Comparison of ENCODE assay signal across 25 mouse cellular contexts in genomic region chr10:65912518-65912917, GRCm38 (mm10).
"Had no signal": no experiment of that assay in that cellular context is flagged by ENCODE, and none has a peak within 500 bp of the region (broad histone marks: within the 10 kb centered on the region; RNA-seq: fewer than 3 reads in every experiment).

No protein-coding gene starts in this region.

- H3K27ac ChIP-seq: heart, embryonic 10.5 days; hindbrain, embryonic 10.5 days; hindbrain, embryonic 12.5 days; hindbrain, embryonic 14.5 days; intestine, embryonic 15.5 days; layer of hippocampus, adult 2 months; left cerebral cortex, adult 2 months; limb, embryonic 13.5 days; limb, embryonic 15.5 days; liver, embryonic 12.5 days; liver, embryonic 14.5 days had no signal

- H3K27me3 ChIP-seq: heart, embryonic 12.5 days; hindbrain, embryonic 12.5 days; intestine, embryonic 15.5 days; limb, embryonic 13.5 days; limb, embryonic 15.5 days; liver, embryonic 12.5 days had no signal

- H3K4me1 ChIP-seq: heart, embryonic 10.5 days; heart, embryonic 12.5 days; hindbrain, embryonic 10.5 days; hindbrain, embryonic 12.5 days; intestine, embryonic 15.5 days; limb, embryonic 13.5 days; limb, embryonic 15.5 days; liver, embryonic 12.5 days had no signal

- ATAC-seq: hindbrain, embryonic 16.5 days; inflammation-experienced regulatory T-cells, adult 6 months; intestine, embryonic 15.5 days; intestine, postnatal 0 days; liver, embryonic 12.5 days had no signal

- H3K36me3 ChIP-seq: heart, embryonic 10.5 days; heart, embryonic 12.5 days; hindbrain, embryonic 10.5 days; hindbrain, embryonic 12.5 days; intestine, embryonic 15.5 days; limb, embryonic 13.5 days; limb, embryonic 15.5 days; liver, embryonic 12.5 days had no signal

- H3K4me3 ChIP-seq: heart, embryonic 10.5 days; heart, embryonic 12.5 days; hindbrain, embryonic 10.5 days; hindbrain, embryonic 12.5 days; intestine, embryonic 15.5 days; layer of hippocampus, adult 2 months; left cerebral cortex, adult 2 months; limb, embryonic 13.5 days; limb, embryonic 15.5 days; liver, embryonic 12.5 days had no signal

- H3K9me3 ChIP-seq: heart, embryonic 10.5 days; hindbrain, embryonic 10.5 days; hindbrain, embryonic 12.5 days; intestine, embryonic 15.5 days; limb, embryonic 13.5 days; limb, embryonic 15.5 days; liver, embryonic 12.5 days had no signal

- DNase-seq: gastrocnemius, postnatal 14 days; heart, adult 18-20 months; heart, postnatal 10 days; heart, postnatal 4 days; kidney, adult 18-20 months; kidney, adult 8-10 months; kidney, postnatal 10 days; kidney, postnatal 25 days; kidney, postnatal 4 days; layer of hippocampus, adult 9-11 months had no signal
